Mouse (Mus musculus) stomach, embryonic 16.5 days (tissue): ENCODE results near the gene Orc6. TPM values are rescaled to one million over a fixed set of nuclear protein-coding genes. Genes with fewer than 3 reads are reported as not detected.

Experiments used
- ATAC-seq: fragments of 200-750 bp; cut with Nextera tagmentation; 2 replicates; pipeline ENCODE4 v1.8.0; 2017; ENCODE audit warnings: moderate number of reproducible peaks, moderate TSS enrichment; ENCODE audit not compliant: insufficient read depth, low FRiP score
- H3K27ac ChIP-seq: fragments of 300-500 bp; sonication (generic); 2 replicates; pipeline ENCODE4 v1.5.1; 2014; ENCODE audit warnings: low read length
- H3K27me3 ChIP-seq: fragments of 300-500 bp; sonication (generic); 2 replicates; pipeline ENCODE4 v1.6.1; 2014; ENCODE audit warnings: low read length, control low read depth, mixed read lengths; ENCODE audit not compliant: control insufficient read depth, insufficient read depth
- H3K36me3 ChIP-seq: fragments of 300-500 bp; sonication (generic); 2 replicates; pipeline ENCODE4 v1.6.1; 2014; ENCODE audit warnings: low read length; ENCODE audit not compliant: control insufficient read depth, insufficient read depth
- H3K4me1 ChIP-seq: fragments of 300-500 bp; sonication (generic); 2 replicates; pipeline ENCODE4 v1.6.1; 2014; ENCODE audit warnings: low read length, control low read depth, mixed read lengths; ENCODE audit not compliant: control insufficient read depth, insufficient read depth
- H3K4me2 ChIP-seq: fragments of 300-500 bp; sonication (generic); 2 replicates; pipeline ENCODE4 v1.6.1; 2014; ENCODE audit warnings: low read depth, low read length, mixed read lengths
- H3K4me3 ChIP-seq: fragments of 300-500 bp; sonication (generic); replicated peaks from 2 replicates; pipeline ENCODE4 v1.5.1; 2014; ENCODE audit warnings: mild to moderate bottlenecking, low read length
- H3K9ac ChIP-seq: fragments of 300-500 bp; sonication (generic); 2 replicates; pipeline ENCODE4 v1.6.1; 2014; ENCODE audit warnings: low read length
- H3K9me3 ChIP-seq: fragments of 300-500 bp; sonication (generic); replicated peaks from 2 replicates; pipeline ENCODE4 v1.6.1; 2016; ENCODE audit warnings: low read length, control low read depth; ENCODE audit not compliant: control insufficient read depth
- WGBS: fragments of 180-500 bp; shearing (Covaris S2); extraction: QIAGEN DNeasy Blood & Tissue Kit; methylation state at CpG from one replicate; pipeline ENCODE4 v1.1.7; 2014; 5-methylcytosine and 5-hydroxymethylcytosine counted together
- polyA plus RNA-seq: library from polyadenylated mRNA; unstranded; fragments of >200 nt; fragmentation: Nextera tagmentation; extraction: Ambion mirVana; gene quantifications from 2 replicates; pipeline ENCODE4 v1.2.1, GENCODE M21; 2015

Orc6 gene
- polyA plus RNA-seq, 1 experiment from 2014 or later: 76.8 TPM

DNA sequence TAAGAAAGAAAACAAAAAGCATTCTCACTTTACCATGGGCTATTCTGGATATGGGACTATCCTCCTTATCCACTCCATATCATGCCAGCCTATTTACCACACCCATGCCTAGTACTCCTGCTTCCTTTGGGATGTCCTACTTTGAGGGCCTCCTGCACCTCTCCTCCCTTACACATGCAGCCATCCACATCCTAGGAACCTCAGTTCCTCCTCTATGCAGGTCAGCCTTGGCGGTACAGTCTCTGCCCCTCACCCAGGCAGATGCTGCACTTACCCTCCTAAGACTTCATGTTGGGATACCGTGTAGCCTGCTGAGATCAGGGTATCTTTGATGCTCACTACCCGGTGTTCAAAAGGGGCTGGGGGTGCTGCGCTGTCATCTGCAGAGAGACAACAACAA is 53.9 kb downstream of the Orc6 start:
- H3K4me2 ChIP-seq: no peak overlapping the region
- no peaks in the 10 kb centered on the region for H3K4me1 ChIP-seq
- H3K9ac ChIP-seq: no peak overlapping the region
- 84% methylated on average over 4 of the region's 4 CpGs for WGBS
- H3K36me3 ChIP-seq: no peaks in the 10 kb centered on the region
- H3K9me3 ChIP-seq: no peaks in the 10 kb centered on the region
- H3K27ac ChIP-seq: no peak overlapping the region
- ATAC-seq: no peak
- H3K27me3 ChIP-seq: no peaks in the 10 kb centered on the region
- no peak overlapping the region for H3K4me3 ChIP-seq

Other genes with a start within 250 kb of the Orc6 start
- 28.1 and 29.9 TPM in 2 replicates for gene Fbxw9, start 239.6 kb upstream of the Orc6 start, polyA plus RNA-seq
- 0.53 TPM in 1 of 2 replicates, not detected in the other for gene Gm5741, start 231.7 kb upstream of the Orc6 start, polyA plus RNA-seq
- 47.1 TPM in 2 replicates for gene Dhps, start 227.9 kb upstream of the Orc6 start, polyA plus RNA-seq
- 116 and 131 TPM in 2 replicates for gene Wdr83os, start 218.9 kb upstream of the Orc6 start, polyA plus RNA-seq
- 36.8 and 46.1 TPM in 2 replicates for gene Wdr83, start 218.3 kb upstream of the Orc6 start, polyA plus RNA-seq
- gene Man2b1, start 216.4 kb upstream of the Orc6 start, polyA plus RNA-seq: 59.8 and 61.3 TPM in 2 replicates
- 3.0 and 4.0 TPM in 2 replicates for gene Zfp791, start 176.5 kb upstream of the Orc6 start, polyA plus RNA-seq
- gene Cks1brt, start 147.7 kb upstream of the Orc6 start, polyA plus RNA-seq: not detected in 2 replicates
- not detected in 2 replicates for gene Olfr371, start 73.6 kb upstream of the Orc6 start, polyA plus RNA-seq
- 154 and 159 TPM in 2 replicates for gene Vps35, start 170 bp downstream of the Orc6 start, polyA plus RNA-seq
- gene Mylk3, start 86.7 kb downstream of the Orc6 start, polyA plus RNA-seq: 4.0 and 7.4 TPM in 2 replicates
- gene 4921524J17Rik, start 133.2 kb downstream of the Orc6 start, polyA plus RNA-seq: 34.0 and 41.0 TPM in 2 replicates
- gene Gpt2, start 192.9 kb downstream of the Orc6 start, polyA plus RNA-seq: 26.7 and 27.5 TPM in 2 replicates